Mouse (Mus musculus): ENCODE measurements around the gene Lrp8.

DNA sequence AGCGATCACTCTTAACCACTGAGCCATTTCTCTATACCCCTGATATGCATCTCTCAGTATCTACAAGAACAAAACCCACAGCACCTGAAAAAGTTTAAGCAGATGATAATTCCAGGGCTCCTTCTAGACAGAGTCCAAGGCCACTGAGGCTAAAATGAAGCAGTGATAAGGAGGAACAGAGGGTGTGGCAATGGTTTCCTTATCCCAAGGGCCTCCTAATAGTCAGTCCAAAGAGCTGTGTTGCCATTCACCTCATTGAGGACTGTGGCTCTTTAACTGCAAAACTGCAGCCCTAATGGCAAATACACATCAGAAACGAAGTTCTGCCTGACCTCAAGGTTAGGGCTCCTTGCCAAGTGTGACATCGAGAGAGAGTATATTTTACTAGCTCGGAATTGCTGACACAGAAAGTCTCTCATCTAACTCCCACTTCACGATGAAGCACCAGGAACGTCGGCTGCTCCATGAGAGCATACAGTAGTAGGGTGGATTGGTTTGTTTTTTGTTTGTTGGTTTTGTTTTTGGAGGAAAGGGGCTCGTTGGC, 119.2 kb downstream of the Lrp8 start:
- TF ChIP-seq POLR2A (IDR thresholded peaks at IDR 0.05; ENCODE audit: low read depth, low read length) (no peak), CTCF (IDR thresholded peaks at IDR 0.05; ENCODE audit: extremely low read depth, insufficient read length, insufficient replicate concordance, low read depth, low read length) (no peak)
